12 mouse cellular contexts compared by ENCODE assay signal in the genomic region with DNA sequence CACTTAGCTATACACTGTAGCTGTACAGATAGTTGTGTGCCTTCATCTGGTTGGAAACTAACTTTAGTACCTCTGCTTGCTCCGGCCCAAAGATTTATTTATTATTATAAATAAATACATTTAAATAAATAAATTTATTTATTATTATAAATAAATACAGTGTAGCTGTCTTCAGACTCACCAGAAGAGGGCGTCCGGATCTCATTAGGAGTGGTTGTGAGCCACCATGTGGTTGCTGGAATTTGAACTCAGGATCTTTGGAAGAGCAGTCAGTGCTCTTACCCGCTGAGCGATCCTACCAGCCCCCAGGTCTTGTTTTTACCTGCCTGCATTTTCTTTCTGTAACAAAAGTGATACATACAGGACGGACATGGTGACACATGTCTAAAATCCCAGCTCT. TPM values are rescaled to one million over a fixed set of nuclear protein-coding genes. Genes with fewer than 3 reads are reported as not detected.
DNase-seq lines count a peak whose midpoint lies in the region; ATAC-seq and TF ChIP-seq lines count a peak whose summit lies in the region.
"Had no signal": no experiment of that assay in that cellular context is flagged by ENCODE, and none has a peak within 500 bp of the region (broad histone marks: within the 10 kb centered on the region; RNA-seq: fewer than 3 reads in every experiment).

No protein-coding gene starts in this region.

- H3K9me3 ChIP-seq in liver, embryonic 14.5 days (ENCODE audit: control insufficient read depth, low read length), result no peaks in the 10 kb centered on the region
- no peaks in the 10 kb centered on the region for H3K9me3 ChIP-seq in forebrain, embryonic 12.5 days
- H3K9me3 ChIP-seq: limb, embryonic 15.5 days had no signal

- ATAC-seq in liver, embryonic 14.5 days (ENCODE audit: insufficient read depth), result no peak
- ATAC-seq in forebrain, embryonic 12.5 days (ENCODE audit: low FRiP score), result no peak

- H3K27ac ChIP-seq in heart, adult 2 months, result no peak overlapping the region
- H3K27ac ChIP-seq in liver, embryonic 14.5 days, result no peak overlapping the region
- no peak overlapping the region for H3K27ac ChIP-seq in forebrain, embryonic 12.5 days
- H3K27ac ChIP-seq: limb, embryonic 15.5 days had no signal

- no peaks in the 10 kb centered on the region; the same call in 1 of the 2 replicates for H3K79me2 ChIP-seq in heart, adult 2 months (replicated peaks; ENCODE audit: control insufficient read depth, insufficient read depth, low read length)

- WGBS in heart, adult 2 months, result 84% methylated on average over 6 of the region's 6 CpGs
- 65% methylated on average over 6 of the region's 6 CpGs for WGBS in liver, embryonic 14.5 days (ENCODE audit: insufficient replicate concordance)
- WGBS in forebrain, embryonic 12.5 days, result 78% methylated on average over 6 of the region's 6 CpGs

- H3K9ac ChIP-seq in heart, adult 2 months (ENCODE audit: low read depth, low read length), result no peak overlapping the region
- no peak overlapping the region for H3K9ac ChIP-seq in liver, embryonic 14.5 days (replicated peaks)
- no peak overlapping the region for H3K9ac ChIP-seq in forebrain, embryonic 12.5 days
- H3K9ac ChIP-seq: limb, embryonic 15.5 days had no signal

- H3K4me3 ChIP-seq in heart, adult 2 months, result no peak overlapping the region
- no peak overlapping the region for H3K4me3 ChIP-seq in liver, embryonic 14.5 days (ENCODE audit: insufficient read depth in 1 of 2, low read depth in 2 of 2, low read length in 2 of 2)
- H3K4me3 ChIP-seq in forebrain, embryonic 12.5 days (replicated peaks), result no peak overlapping the region
- H3K4me3 ChIP-seq: limb, embryonic 15.5 days had no signal

- TF ChIP-seq CTCF in heart, adult 2 months (IDR thresholded peaks at IDR 0.05), result peak; percentile 65
- TF ChIP-seq CTCF in liver, embryonic 14.5 days (IDR thresholded peaks at IDR 0.05; ENCODE audit: low read depth), result peak; percentile 51

- no peaks in the 10 kb centered on the region for H3K36me3 ChIP-seq in heart, adult 2 months (ENCODE audit: control insufficient read depth, insufficient read depth, low read length)
- no peaks in the 10 kb centered on the region for H3K36me3 ChIP-seq in liver, embryonic 14.5 days (replicated peaks; ENCODE audit: control insufficient read depth, insufficient read depth, low read depth)
- no peaks in the 10 kb centered on the region for H3K36me3 ChIP-seq in forebrain, embryonic 12.5 days (replicated peaks)
- H3K36me3 ChIP-seq: limb, embryonic 15.5 days had no signal

- no peak for TF ChIP-seq POLR2A in heart, adult 2 months (IDR thresholded peaks at IDR 0.05; ENCODE audit: insufficient read depth, low read depth, low read length)

- H3K27me3 ChIP-seq in heart, adult 2 months (ENCODE audit: control insufficient read depth, insufficient read depth, low read length), result no peaks in the 10 kb centered on the region
- H3K27me3 ChIP-seq in liver, embryonic 14.5 days (ENCODE audit: control insufficient read depth, insufficient read depth, low read length), result peaks cover 15% of the 10 kb centered on the region
- peaks cover 47% of the 10 kb centered on the region for H3K27me3 ChIP-seq in forebrain, embryonic 12.5 days
- H3K27me3 ChIP-seq: limb, embryonic 15.5 days had no signal

- DNase-seq in heart, adult 2 months, result no peak
- DNase-seq in heart, adult 11 months, result no peak
- DNase-seq in liver, embryonic 14.5 days (ENCODE audit: low read depth in 3 of 3, low spot score in 3 of 3), result no peak
- DNase-seq in liver (no peak), A20 (ENCODE audit: low read depth, low spot score) (peak; percentile 50)
- DNase-seq in brain, adult 2 months (ENCODE audit: low read depth, low spot score), result peak; percentile 40
- DNase-seq in embryo, embryonic 9.5 days (ENCODE audit: extremely low spot score), result no peak
- DNase-seq: gastrocnemius, postnatal 36 days; heart, postnatal 14 days; spleen, adult 18-20 months had no signal

- H3K4me1 ChIP-seq in heart, adult 2 months (ENCODE audit: control insufficient read depth, insufficient read depth, low read length), result peaks cover 8% of the 10 kb centered on the region
- H3K4me1 ChIP-seq in liver, embryonic 14.5 days (replicated peaks; ENCODE audit: control insufficient read depth in 2 of 2, insufficient read depth in 2 of 2, low read length in 1 of 2), result peaks cover 21% of the 10 kb centered on the region in 2 experiments
- H3K4me1 ChIP-seq in forebrain, embryonic 12.5 days, result peaks cover 36% of the 10 kb centered on the region

- intact Hi-C loops in heart, adult 2 months (cut with DNase I), result no loop called here

- H3K4me2 ChIP-seq in liver, embryonic 14.5 days (ENCODE audit: low read depth), result no peak overlapping the region
- no peak overlapping the region for H3K4me2 ChIP-seq in forebrain, embryonic 12.5 days
- H3K4me2 ChIP-seq: limb, embryonic 15.5 days had no signal

- no peak for TF ChIP-seq EP300 in heart, adult 2 months (IDR thresholded peaks at IDR 0.05; ENCODE audit: insufficient read depth, low read depth, low read length)
- TF ChIP-seq EP300 in liver, embryonic 14.5 days (IDR thresholded peaks at IDR 0.05; ENCODE audit: low read depth), result no peak

RNA-seq across cellular contexts. Expression of a gene that starts 2.5 kb away (rescaled TPM):
- 10 to 100 TPM; 69.9 to 93.5 TPM for total RNA-seq in heart, adult 2 months (2021)
- 50.4 and 56.2 TPM in 2 replicates for polyA plus RNA-seq in heart, adult 2 months (2012; rRNA removed)
- polyA plus RNA-seq in liver, embryonic 14.5 days (2012; rRNA removed), result 4.4 and 5.3 TPM in 2 replicates
- 2.3 and 2.8 TPM in 2 replicates for polyA plus RNA-seq in liver, embryonic 14.5 days (2014; fragmentation: Nextera tagmentation; extraction: Ambion mirVana)
- polyA plus RNA-seq in forebrain, embryonic 12.5 days (2016; fragmentation: Nextera tagmentation; extraction: Ambion mirVana), result 5.3 and 5.5 TPM in 2 replicates

RNA-seq across cellular contexts. Expression of a gene that starts 10.1 kb away (rescaled TPM):
- 1 to 10 TPM; 4.5 to 4.8 TPM for total RNA-seq in heart, adult 2 months (2021)
- 3.0 and 3.7 TPM in 2 replicates for polyA plus RNA-seq in heart, adult 2 months (2012; rRNA removed)
- polyA plus RNA-seq in liver, embryonic 14.5 days (2012; rRNA removed), result 2.8 and 2.9 TPM in 2 replicates
- polyA plus RNA-seq in liver, embryonic 14.5 days (2014; fragmentation: Nextera tagmentation; extraction: Ambion mirVana), result 3.7 and 5.2 TPM in 2 replicates
- 24.4 and 27.4 TPM in 2 replicates for polyA plus RNA-seq in forebrain, embryonic 12.5 days (2016; fragmentation: Nextera tagmentation; extraction: Ambion mirVana)

RNA-seq across cellular contexts. Expression of a gene that starts 17.3 kb away (rescaled TPM):
- total RNA-seq in heart, adult 2 months (2021), result 10 to 100 TPM; 12.0 to 13.5 TPM
- polyA plus RNA-seq in heart, adult 2 months (2012; rRNA removed), result 20.8 and 27.6 TPM in 2 replicates
- 4.8 and 5.0 TPM in 2 replicates for polyA plus RNA-seq in liver, embryonic 14.5 days (2012; rRNA removed)
- polyA plus RNA-seq in liver, embryonic 14.5 days (2014; fragmentation: Nextera tagmentation; extraction: Ambion mirVana), result 4.5 and 5.2 TPM in 2 replicates
- polyA plus RNA-seq in forebrain, embryonic 12.5 days (2016; fragmentation: Nextera tagmentation; extraction: Ambion mirVana), result 33.9 and 38.6 TPM in 2 replicates

RNA-seq across cellular contexts. Expression of a gene that starts 21.3 kb away (rescaled TPM):
- 1 to 10 TPM; 4.3 to 5.6 TPM for total RNA-seq in heart, adult 2 months (2021)
- 5.0 and 8.8 TPM in 2 replicates for polyA plus RNA-seq in heart, adult 2 months (2012; rRNA removed)
- 8.2 and 10.7 TPM in 2 replicates for polyA plus RNA-seq in liver, embryonic 14.5 days (2012; rRNA removed)
- polyA plus RNA-seq in liver, embryonic 14.5 days (2014; fragmentation: Nextera tagmentation; extraction: Ambion mirVana), result 6.4 and 8.8 TPM in 2 replicates
- polyA plus RNA-seq in forebrain, embryonic 12.5 days (2016; fragmentation: Nextera tagmentation; extraction: Ambion mirVana), result 23.7 and 24.2 TPM in 2 replicates

RNA-seq across cellular contexts. Expression of a gene that starts 32.2 kb away (rescaled TPM):
- under 1 TPM; 0.08 to 0.11 TPM for total RNA-seq in heart, adult 2 months (2021)
- polyA plus RNA-seq in heart, adult 2 months (2012; rRNA removed), result 0.08 TPM in 1 of 2 replicates, not detected in the other
- polyA plus RNA-seq in liver, embryonic 14.5 days (2012; rRNA removed), result 0.03 and 0.06 TPM in 2 replicates
- not detected in 2 replicates for polyA plus RNA-seq in liver, embryonic 14.5 days (2014; fragmentation: Nextera tagmentation; extraction: Ambion mirVana)
- 0.55 and 0.78 TPM in 2 replicates for polyA plus RNA-seq in forebrain, embryonic 12.5 days (2016; fragmentation: Nextera tagmentation; extraction: Ambion mirVana)

Comparison
In these comparisons a context has a peak if more than half of its experiments do, and no peak if none do; other contexts are left out.
1. DNase-seq: peak in A20 (single experiment) and brain, adult 2 months (single experiment); none in heart, adult 2 months (0 of 2), heart, adult 11 months (single experiment), liver, embryonic 14.5 days (0 of 3), liver (single experiment) and embryo, embryonic 9.5 days (single experiment).